Mouse (Mus musculus) inflammation-experienced regulatory T-cells (primary cell): ENCODE results near the gene Rnf150. TPM values are rescaled to one million over a fixed set of nuclear protein-coding genes. Genes with fewer than 3 reads are reported as not detected.

ENCODE experiments used
- polyA plus RNA-seq, 2 experiments: library from polyadenylated mRNA; unstranded; fragments of 100-300 nt; shearing (Covaris generic); gene quantifications; one replicate each; pipeline ENCODE4 v1.2.1; 2017

Rnf150 gene
- under 1 TPM in 1 of 2 experiments, not detected in 1; 0.28 TPM for polyA plus RNA-seq

DNA sequence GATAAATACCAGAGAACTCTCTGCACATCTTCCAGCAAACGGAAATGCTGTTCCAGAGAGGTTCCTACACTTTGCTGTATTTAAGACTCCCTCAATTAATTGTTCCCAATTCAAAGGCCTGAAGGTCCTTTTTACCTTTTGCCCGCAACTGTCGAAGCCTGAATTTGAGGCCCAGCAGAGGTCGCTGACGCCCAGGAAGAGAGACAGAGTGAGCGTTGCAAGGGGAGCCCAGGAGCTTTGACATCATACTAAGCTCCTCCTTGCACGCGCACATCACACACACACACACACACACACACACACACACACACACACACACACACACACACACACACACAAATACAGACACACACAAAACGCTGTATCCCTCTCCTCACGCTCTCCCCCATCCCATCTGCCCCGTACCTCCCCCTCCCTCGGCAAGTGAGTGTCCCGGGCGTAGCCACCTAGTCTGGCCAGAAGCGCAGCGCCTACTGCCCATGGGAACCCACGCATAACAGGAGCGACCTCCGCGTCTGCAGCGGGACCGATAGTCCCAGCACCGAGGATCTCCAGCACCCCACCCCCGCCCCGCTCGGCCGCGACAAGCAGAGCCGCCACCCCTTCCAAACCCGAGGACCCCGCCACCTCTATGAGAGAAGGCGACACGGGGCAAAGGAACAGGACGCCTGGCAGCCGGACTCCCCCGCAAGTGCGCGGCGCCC lies at the start of gene Rnf150:
Rnf150 (plus strand) TSS at position 316 of the 704 bp plus-strand sequence.

Other genes starting within 250 kb of the Rnf150 start
- gene Zfp330, start 89.2 kb upstream of the Rnf150 start, polyA plus RNA-seq: 10 to 100 TPM; 71.8 to 85.0 TPM